Mouse (Mus musculus): ENCODE measurements around the gene Ascc3.

DNA sequence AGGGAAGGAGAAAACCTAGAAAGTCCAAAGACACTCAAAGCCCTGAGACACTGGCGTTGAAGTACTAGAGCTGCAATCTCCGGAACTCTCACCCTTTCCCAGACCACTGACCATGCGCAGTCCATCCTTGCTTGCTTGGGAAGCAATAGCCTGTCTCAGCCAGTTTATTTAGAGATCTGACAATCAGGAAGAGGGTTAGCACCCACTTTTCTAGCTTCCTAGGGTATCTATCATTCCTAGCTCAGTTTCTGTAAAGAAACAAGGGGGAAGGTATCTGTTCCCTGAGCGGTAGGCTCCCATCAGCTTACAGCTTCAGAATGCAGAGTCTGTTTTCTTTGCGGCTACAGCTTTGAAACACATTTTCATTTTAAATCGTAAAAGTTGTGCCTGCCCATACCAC is 298.2 kb downstream of the Ascc3 start:
- TF ChIP-seq CEBPB (IDR thresholded peaks at IDR 0.05; ENCODE audit: low read depth) (no peak), CTCF (IDR thresholded peaks at IDR 0.05; ENCODE audit: control insufficient read depth, insufficient read depth, insufficient read length) (no peak), USF1 (IDR thresholded peaks at IDR 0.05; ENCODE audit: low read depth) (no peak), MAX (IDR thresholded peaks at IDR 0.05) (no peak), MYOD1 (IDR thresholded peaks at IDR 0.05; ENCODE audit: control insufficient read depth, insufficient read length, low read depth) (no peak), FOSL1 (IDR thresholded peaks at IDR 0.05; ENCODE audit: insufficient read depth, low read length, poor library complexity, severe bottlenecking) (no peak), MYOG (IDR thresholded peaks at IDR 0.05; ENCODE audit: control insufficient read depth, extremely low read depth, insufficient read length) (no peak)
